Mouse (Mus musculus) urinary bladder, adult 18-20 months (tissue): ENCODE results near the gene Garnl3.

Experiments used
- DNase-seq, 2 experiments: peaks; one replicate each; pipeline ENCODE4 v3.0.0; 2022; ENCODE audit warnings: low spot score in 2 of 2, mixed read lengths in 2 of 2

The Garnl3 gene

DNA sequence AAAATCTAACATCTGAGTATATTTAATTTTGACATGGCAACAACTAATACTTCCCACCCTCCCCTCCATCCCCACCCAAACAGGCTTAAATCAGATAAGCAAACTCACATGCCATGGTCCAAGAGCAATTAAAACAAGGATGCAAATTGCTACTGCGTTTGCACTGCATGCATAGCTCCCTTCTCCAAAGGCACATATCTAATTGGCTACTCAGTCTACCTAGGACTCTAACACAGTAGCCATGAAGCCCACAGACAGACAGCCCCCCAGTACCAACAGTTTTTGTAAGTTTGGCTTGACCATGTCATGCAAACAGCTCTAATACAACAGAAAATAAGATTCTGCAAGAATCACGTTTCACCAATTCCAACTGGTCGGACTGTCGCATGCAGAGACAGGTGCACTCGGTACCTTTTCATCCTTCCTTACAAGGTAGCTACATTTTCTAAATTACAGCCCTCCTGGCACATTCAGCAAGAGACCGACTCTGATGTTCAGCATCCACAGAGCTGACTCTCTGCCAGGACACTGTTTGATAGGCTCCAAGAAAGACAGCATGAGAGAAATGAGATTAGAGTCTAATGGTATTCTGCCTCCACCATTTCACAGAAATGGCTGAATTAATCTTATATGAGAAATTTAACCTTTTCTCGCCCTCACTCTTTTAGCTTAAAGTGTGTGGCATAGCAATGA, 44.6 kb downstream of the Garnl3 start:
- no peak for DNase-seq

DNA sequence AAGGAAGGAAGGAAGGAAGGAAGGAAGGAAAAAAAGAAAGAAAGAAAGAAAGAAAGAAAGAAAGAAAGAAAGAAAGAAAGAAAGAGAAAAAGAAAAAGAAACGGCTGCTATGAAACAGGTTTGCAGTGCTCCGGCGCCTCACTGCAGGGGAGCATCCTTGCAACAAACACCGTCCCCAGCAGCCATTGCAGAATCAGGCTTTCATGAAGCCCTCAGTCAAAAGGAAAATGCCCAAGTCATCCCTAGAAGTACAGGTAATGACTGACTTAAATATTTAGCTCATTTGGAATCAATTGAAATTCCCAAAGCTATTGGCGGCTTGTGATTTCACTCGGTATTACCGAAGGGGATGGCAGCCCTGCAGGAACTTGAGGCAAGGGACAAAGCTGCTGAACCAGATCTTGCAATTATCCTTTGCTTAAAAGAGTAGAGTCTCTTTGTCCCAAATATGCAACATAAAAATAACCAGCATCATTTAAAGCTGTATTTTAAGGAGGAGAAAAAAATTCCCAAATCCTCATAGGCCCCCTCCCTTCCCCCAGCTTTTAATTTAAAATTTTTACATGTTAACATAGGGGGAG, 45.3 kb downstream of the Garnl3 start:
- DNase-seq: no peak

DNA sequence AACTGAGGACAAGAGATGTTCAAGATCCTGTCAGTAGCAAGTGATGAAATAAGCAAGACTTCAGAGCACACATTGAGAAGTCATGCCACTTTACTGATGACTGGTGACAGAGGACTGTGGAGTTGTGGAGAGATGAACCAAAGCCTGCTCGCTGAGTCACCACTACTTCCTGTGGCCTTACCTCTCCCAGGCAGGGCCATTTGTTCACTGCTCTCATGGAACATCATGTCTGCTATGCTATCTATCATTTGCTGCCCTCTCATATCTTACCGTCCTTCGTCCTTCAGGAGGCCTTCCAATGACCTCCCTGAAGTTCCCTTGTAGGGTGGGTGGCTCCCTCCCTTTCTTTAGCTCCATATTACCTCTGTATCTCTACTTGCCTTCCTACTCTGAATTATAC, 47.2 kb downstream of the Garnl3 start:
- DNase-seq: no peak

DNA sequence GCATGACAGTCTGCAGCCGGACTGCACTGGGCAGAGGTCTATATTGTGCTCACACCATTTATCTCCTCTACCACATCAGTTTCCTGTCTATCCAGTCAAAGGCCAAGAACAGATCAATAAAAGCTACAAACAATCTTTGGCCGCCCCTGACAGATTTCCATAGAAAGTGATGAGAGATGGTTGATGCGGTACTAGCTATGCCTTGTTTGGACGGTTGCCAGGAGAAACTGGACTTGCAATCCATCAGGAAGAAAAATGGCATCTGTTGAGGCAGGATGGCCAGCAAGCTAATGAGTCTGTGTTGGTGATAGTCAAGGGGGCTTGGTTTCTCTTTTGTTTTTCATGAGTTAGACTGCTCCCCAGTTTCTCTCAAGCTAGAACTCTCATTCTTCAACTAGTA, 51.3 kb downstream of the Garnl3 start:
- DNase-seq: no peak

DNA sequence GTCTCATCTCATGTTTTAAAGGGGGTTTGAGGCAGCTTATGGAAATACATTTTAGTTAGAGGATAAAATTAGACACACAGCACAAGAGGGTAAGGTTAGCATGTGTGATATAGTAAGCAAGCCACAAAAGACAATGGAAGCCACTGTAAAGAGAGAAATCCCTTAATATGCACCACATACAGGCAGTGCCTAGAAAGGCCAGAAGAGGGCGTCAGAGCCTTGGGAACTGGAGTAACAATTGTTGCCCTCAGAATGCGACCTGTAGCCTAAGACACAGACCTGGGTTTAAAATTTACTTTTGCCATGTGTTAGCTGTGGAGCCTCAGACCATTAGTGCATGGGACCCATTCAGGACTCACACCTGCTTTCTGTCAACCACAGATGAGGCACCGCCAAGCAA, 54.2 kb downstream of the Garnl3 start:
- DNase-seq: no peak

DNA sequence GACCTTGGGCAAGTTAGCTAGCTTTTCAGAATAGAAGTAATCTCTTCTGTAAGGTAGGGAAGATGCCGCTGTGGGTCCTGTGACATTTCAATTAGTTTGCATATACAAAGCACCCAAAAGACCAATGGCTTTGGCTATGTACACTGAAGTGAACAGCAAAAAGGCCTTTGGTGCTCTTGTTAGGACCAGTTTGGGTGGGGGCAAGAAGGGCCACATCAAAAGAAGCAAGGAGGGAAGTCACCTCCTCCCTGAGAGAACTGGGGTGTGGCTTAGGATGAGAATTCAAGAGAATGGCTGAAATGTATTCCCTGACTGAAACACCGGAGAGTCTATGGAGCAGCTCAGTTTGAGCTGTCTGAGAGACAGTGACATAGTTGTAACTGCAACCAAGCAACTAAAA, 56.5 kb downstream of the Garnl3 start:
- no peak for DNase-seq

DNA sequence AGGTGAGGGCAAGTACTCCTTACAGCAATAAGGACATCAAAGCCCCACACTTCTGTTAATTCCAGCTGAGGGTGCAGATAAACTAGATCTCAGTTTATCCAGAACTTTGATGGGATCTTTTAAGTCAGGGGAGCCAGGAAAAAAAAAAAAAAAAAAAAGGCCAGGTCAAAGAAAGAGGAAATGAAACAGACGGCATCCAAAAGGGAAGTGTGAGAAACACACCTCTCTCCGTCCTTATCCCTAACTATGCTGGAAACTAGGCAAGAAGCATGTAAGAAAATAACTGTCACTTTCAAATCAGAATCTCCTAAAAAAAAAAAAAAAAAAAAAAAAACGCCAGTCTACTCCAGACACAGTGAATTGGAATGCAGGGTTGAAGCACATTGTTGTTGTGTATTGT, 57.3 kb downstream of the Garnl3 start:
- no peak for DNase-seq

DNA sequence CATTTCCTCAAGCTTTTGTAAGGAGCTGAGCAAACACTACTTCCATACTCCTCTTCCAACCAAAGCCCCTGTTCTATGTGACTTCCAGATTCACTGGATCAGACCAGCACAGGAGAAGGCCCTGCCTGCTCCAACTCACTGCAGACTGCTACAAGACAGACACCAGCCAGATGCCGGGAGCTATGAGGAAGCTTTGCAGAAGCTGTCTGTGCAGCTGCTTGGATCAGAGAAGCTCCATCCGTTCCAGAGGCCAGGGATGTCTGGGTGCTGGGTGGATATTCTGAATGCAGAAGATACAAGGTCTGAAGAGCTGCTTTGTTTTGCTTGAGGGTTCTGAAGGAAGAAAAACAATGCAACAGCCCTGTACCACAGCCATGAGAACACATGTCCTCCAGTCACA, 59.1 kb downstream of the Garnl3 start:
- no peak for DNase-seq

DNA sequence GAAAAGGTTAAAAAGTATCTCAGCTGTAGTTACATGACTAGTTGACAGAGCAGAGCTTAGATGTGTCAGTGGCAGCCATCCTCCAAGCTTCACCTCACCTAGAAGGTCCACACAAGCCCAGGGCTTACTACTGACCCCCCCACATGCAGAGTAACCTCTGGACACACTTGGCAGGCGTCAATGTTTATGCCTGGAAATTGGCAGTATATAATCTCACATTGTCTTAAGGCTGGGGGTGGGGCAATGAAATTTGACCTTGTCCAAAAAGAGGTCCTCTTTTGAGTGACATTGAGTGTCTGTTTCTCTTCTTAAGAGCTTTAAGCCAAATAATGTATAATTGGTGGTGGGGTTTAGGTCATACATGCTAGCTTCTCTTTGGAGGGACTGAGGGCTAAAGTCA, 65.8 kb downstream of the Garnl3 start:
- no peak for DNase-seq

DNA sequence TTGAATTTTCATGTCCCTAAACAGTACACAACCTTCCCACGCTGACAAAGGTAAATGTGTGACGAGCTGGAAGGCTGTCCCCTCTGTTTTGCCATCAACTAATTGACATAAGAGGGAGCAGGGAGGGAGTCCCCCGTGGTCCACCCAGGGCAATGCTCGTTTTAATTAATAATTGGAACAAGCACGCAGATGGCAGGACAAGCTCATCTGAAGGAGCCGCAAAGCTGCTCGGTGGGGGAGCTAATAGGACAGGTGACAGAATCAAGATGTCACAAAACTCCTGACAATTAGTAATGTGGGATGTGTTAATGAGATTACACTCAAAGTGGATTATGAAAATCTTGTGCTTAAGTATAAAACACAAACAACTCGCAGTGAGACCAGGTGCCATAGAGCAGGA, 68.7 kb downstream of the Garnl3 start:
- DNase-seq: no peak

DNA sequence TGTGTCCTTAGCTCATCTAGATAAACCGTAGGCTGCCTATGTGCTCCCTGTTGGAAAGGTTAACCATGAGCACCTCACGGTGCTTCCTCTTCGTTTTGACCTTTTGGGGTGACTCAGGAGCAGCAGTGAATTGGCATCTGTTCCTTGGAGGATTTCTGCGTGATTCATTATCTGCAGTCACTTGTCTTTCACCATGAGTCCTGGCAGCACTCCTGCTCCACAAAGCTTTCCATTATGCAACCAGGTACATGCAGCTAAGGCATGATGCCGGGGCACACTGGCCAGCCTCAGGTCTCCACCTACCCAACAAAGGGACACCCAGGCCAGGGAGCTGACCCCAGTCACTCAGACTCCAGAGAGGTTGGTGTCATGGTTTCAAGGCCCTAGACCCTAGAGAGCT, 72.5 kb downstream of the Garnl3 start:
- no peak for DNase-seq

DNA sequence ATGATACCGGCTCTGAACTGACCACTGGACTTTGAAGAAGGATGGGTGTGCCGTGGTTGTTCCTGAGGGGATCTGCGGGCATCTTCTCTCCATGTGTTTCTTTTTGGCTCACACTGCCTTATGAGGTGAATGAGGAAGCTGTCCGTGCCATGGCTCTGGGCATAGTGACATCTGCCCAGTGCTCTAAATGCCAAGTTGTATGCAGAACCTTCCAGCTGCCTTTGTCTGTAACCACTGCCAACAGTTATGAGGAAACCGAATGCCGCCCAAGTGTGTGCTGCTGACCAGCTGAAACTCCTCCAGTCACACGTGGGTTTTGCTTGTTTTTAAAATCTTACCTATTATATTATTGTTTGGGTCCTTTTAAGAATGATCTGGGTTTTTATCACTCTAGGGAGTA, 73.9 kb downstream of the Garnl3 start:
- no peak for DNase-seq

DNA sequence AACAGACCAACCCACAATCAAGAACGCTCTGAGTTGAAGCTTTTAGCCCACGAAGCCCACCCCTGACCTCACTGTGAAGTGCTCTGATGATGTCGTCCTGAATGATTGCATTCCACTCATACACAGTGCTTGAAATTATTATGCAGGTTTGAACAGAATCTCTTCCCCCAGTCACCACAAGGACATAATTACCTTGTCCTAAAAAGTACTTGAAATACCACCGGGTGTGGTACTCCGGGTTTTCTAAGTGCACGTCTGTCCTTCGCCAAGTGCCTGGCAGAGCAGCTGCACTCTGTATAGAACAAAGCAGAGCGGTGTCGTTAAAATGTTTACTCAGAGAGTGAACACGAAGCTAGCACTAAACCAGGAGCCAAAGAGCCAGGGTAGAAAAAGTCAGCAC, 77.5 kb downstream of the Garnl3 start:
- no peak for DNase-seq

DNA sequence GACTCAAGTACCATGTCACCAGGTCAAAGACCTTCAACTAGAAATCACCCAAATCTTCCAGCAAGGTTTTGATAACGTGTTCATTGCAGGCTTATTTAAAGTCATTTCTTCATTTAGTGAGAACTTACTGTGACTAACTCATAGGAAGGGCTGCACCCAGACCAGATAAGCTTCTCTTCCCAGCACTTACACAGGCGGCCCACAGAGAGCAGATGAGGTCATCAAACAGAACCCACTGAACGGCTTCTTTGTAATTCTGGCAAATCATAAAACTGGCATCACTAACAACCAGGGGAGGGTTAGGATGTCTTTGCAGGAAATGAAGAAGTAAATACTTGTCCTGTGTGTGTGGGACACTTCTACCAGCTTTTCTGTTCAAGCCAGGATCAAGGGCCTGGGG, 84.1 kb downstream of the Garnl3 start:
- no peak for DNase-seq

DNA sequence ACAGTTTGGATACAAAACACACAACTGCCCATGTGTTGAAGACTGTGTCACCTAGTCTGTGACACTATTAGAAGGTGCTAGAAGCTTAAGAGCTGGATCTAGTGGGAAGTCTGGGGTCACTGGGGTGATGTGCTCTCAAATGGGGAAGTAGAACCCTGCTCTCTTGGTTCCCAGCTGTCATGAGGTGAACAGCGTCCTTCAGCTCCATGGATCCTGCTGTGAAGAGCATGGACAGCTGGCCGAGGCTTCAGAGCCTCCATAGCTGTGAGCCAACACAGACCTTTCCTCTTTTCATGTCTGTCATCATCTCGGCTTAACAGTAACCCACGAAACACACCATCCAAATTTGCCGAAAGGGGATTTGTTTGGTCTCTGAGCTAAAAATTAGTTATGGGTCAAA, 84.5 kb downstream of the Garnl3 start:
- no peak for DNase-seq

DNA sequence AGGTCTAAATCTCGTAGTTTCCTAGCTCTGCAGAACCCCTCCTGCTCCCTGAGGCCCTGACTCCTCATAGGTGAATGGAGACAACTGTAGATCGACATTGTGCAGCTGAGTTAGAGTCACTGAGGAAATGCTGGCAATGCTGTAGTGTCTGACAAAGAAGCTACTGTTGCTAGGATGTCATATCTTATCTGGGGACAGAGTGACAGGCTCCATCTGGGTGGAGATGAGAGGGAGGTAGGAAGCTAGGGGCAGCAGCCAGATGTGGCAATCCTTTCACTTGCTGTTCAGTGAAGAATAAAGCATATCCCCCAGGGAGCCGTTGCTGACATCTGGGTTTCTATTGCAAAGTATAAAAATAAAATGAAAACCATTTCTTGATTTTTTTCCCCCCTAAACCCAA, 85.6 kb downstream of the Garnl3 start:
- DNase-seq: no peak

DNA sequence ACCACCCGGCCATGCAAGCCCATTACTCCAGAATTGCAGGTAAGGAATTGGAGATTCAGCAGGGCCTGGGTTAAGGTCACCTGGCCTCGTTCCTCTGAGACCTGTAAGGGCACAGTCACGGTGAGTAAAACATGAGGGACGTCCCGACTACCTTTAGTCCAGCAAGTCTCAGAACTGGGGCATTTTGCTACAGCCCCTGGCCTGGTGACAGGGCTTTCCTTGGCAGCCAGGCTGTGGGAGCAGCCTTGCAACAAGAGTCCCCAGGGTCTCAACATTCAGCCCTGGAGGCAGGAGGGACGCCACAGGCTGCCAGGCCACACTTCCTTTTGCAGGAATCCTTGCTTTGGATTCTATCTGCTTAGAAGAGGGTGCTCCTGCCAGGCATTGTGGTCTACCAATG, 88.7 kb downstream of the Garnl3 start:
- DNase-seq: no peak

DNA sequence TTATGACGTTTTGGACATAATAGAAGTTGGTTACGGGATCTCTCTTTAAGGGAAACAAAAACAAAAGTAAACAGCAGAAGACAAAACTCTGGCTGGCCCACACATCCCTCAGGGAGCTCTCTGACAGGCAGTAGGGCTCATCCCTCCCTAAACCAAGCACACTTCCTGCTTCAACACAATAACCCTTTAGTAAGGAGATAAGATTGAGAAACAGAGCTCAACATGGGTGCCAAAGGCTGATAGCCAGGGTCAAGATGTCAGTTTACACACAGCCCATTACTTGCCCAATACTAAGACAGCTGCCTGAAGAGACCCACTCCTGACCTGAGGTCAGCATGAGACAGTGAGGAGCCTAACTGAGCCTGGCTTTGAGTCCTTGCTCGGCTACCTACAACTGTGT, 89.9 kb downstream of the Garnl3 start:
- no peak for DNase-seq

DNA sequence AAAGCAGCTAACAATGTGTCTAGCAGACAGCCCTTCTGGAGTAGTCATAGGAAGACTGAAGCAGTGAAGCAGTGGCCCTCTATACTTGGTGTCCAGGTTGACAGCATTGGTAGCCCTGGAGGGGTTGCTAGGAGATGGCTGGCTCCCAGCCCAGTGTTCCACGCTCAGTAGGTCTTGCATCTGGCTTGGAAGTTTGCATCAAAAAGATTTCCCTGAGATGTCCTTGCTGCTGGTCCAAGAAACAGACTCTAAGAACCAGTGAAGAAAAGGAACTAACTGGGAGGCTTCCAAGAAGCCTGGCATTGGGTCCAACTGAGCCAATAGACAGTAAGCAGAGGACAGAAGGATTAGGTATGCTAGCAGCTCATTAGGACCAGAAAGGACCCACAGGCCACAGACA, 94.0 kb downstream of the Garnl3 start:
- no peak for DNase-seq

DNA sequence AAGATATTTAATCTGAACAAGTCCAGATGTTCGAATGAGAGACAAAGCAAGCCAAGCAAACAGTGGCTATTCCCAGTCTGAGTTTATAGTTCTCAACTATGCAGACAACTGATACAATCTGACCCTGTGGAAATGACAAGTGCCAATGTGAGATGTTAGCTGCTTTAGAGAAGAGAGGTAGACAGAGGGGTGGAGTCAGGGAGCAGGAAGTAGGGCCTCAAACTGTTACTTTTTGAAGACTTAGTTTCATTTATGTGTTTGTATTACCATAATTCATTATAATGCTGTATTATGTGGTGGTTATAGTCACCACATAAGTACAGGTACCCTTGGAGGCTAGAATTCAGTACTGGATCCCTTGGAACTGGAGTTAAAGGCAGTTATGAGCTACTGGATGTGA, 96.2 kb downstream of the Garnl3 start:
- DNase-seq: no peak

DNA sequence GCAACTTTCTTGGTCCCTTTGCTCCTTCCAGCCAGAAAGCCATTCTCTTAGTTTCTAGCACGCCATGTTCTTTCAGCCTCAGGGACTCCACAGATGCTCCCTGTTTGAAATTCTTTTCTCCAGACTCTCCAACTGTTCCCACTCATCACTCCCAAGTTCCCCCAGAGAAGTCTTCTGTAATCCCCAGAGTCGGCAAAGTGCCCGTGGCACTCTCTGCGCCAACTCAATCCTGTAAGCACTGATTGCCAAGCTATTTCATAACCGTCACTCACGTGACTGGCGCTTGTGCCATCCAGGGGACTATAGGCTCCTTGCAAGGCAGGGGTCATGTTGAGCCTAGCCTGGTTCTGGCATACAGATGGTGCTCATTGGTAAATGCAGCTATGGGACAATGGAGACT, 98.2 kb downstream of the Garnl3 start:
- no peak for DNase-seq

DNA sequence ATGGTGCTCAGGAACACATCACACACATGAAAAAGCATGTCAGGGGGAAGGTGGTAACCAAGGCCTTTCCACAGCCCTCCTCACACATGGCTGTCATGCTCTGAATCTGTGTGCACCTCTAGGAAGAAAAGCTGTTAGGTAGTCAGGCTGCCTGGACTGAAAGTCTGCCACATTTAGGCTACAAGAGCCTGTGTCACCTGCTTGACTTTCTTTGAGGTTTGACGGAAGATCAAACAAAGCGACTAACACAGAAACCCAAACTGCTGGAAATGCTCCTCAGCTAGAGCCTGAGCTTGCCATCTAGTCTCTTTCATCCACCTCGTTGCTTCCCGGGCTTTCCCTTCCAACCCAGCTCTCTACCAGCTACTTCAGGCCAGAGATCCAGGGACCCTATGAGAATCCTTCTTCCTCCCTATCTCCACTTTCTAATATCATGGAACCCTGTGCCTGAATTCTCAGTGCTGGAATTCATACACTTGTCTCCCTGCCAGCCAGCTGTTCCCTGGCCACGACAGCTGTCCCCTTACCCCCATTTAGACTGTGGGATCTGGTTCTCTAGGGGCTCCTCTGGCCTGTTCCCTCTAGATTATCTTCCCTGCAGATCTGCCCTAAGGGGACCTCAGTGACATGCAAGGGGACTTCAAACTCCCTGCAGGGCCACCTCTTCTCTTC, 98.9 kb downstream of the Garnl3 start:
- DNase-seq: no peak

DNA sequence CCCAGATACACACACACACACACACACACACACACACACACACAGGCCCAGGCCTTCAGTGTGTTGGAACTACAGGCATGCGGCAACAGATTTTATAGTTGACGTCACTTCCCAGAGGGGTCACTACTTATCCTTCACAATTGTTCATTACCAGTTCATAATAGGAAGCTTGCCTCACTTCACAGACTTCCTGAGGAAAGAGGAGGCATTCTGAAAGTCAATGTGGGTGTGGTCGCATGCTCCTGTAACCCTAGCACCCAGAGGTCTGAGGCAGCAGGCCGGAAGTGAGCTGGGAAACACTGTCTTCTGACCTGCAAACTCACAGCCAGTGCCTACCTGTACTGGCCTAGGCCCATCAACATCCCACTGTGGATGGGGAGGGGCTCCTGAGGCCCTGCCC, 106.4 kb downstream of the Garnl3 start:
- no peak for DNase-seq

DNA sequence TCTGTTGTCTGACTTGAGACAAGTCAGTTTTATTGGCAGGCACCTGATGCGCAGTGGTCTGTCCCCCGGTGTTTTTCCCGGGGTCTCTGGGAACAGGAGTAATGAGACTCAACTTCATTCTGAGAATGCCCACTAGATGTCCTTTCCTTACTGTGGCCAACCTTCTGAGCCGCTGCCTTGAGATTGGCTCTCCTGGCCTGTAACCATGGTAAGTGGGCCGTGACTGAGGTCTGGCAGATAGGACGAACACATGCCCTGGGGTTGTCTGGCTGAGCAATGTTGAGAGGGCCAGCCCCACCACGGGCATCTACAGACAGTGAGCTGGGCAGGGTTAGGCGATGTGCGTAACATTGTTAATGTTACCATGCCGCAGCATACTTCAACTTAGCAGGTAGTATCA, 106.9 kb downstream of the Garnl3 start:
- no peak for DNase-seq
